Mouse (Mus musculus): ENCODE results near the gene A830031A19Rik.
A peak's percentile ranks its signal among the peaks of the same experiment; 100 is the strongest.

A830031A19Rik gene

GRCm38 (mm10) chr11:24076821-24077730, 2.2 kb upstream of the A830031A19Rik start:
- DNase-seq (ENCODE audit: low read depth) = peak; percentile 21

- DNase-seq (ENCODE audit: low read depth) = peak; percentile 57
These were observed 1.3 kb upstream of the A830031A19Rik start for GRCm38 (mm10) chr11:24076127-24076650.

GRCm38 (mm10) chr11:24075486-24076126, 752 bp upstream of the A830031A19Rik start:
- DNase-seq (ENCODE audit: low read depth) = peak; percentile 18

GRCm38 (mm10) chr11:24074021-24074591, 748 bp downstream of the A830031A19Rik start:
- peak; percentile 32 for DNase-seq (ENCODE audit: low read depth)

- no peak for DNase-seq (ENCODE audit: low read depth)
These were observed 9.5 kb downstream of the A830031A19Rik start for GRCm38 (mm10) chr11:24065313-24065712.

GRCm38 (mm10) chr11:24064221-24064620, 10.6 kb downstream of the A830031A19Rik start:
- no peak for DNase-seq (ENCODE audit: low read depth)

- no peak for DNase-seq (ENCODE audit: low read depth)
These were observed 12.3 kb downstream of the A830031A19Rik start for GRCm38 (mm10) chr11:24062495-24063096.

GRCm38 (mm10) chr11:24061819-24062218, 13.0 kb downstream of the A830031A19Rik start:
- no peak for DNase-seq (ENCODE audit: low read depth)

GRCm38 (mm10) chr11:24060428-24060827, 14.4 kb downstream of the A830031A19Rik start:
- no peak for DNase-seq (ENCODE audit: low read depth)

- DNase-seq (ENCODE audit: low read depth) = no peak
These were observed 15.7 kb downstream of the A830031A19Rik start for GRCm38 (mm10) chr11:24059137-24059536.

GRCm38 (mm10) chr11:24052882-24053281, 22.0 kb downstream of the A830031A19Rik start:
- DNase-seq (ENCODE audit: low read depth) = no peak

GRCm38 (mm10) chr11:24050032-24050757, 24.7 kb downstream of the A830031A19Rik start:
- no peak for DNase-seq (ENCODE audit: low read depth)

GRCm38 (mm10) chr11:24049226-24050031, 25.4 kb downstream of the A830031A19Rik start:
- DNase-seq (ENCODE audit: low read depth) = peak; percentile 68

GRCm38 (mm10) chr11:24044025-24044424, 30.8 kb downstream of the A830031A19Rik start:
- no peak for DNase-seq (ENCODE audit: low read depth)

- no peak for DNase-seq (ENCODE audit: low read depth)
These were observed 54.1 kb downstream of the A830031A19Rik start for GRCm38 (mm10) chr11:24020760-24021159.

GRCm38 (mm10) chr11:24018783-24019182, 56.1 kb downstream of the A830031A19Rik start:
- DNase-seq (ENCODE audit: low read depth) = no peak

GRCm38 (mm10) chr11:24016647-24017179, 58.1 kb downstream of the A830031A19Rik start:
- DNase-seq (ENCODE audit: low read depth) = no peak

- no peak for DNase-seq (ENCODE audit: low read depth)
These were observed 58.8 kb downstream of the A830031A19Rik start for GRCm38 (mm10) chr11:24016049-24016448.

GRCm38 (mm10) chr11:24014642-24015041, 60.2 kb downstream of the A830031A19Rik start:
- no peak for DNase-seq (ENCODE audit: low read depth)

GRCm38 (mm10) chr11:24012301-24012700, 62.6 kb downstream of the A830031A19Rik start:
- no peak for DNase-seq (ENCODE audit: low read depth)

All from naive thymus-derived CD4-positive, alpha-beta T cell, adult 2 months (primary cell).